Comparison of ENCODE assay signal across 19 mouse cellular contexts in the genomic region with DNA sequence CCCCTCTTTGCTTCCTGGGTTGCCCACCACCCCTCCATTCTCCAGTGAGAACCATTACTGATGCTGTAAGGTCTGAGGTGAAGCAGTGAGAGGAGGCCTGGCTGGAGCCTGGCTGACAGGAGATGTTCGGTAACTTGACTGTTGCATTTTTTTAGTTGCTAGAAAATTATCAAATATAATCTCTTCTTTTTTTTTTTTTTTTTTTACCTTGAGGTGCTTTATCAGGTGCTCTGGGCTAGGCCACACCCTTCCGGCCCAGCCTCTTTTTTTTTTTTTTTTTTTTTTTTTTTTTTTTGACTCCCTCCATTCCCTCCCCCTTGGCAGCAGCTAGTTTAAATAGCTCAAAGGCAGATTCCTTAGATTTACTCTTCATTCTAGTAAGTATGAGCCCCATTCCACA. TPM values are rescaled to one million over a fixed set of nuclear protein-coding genes. Genes with fewer than 3 reads are reported as not detected.
DNase-seq lines count a peak whose midpoint lies in the region; ATAC-seq and TF ChIP-seq lines count a peak whose summit lies in the region.
"Had no signal": no experiment of that assay in that cellular context is flagged by ENCODE, and none has a peak within 500 bp of the region (broad histone marks: within the 10 kb centered on the region; RNA-seq: fewer than 3 reads in every experiment).

No protein-coding gene starts in this region.

- no peaks in the 10 kb centered on the region for H3K9me3 ChIP-seq in liver, embryonic 11.5 days (ENCODE audit: control insufficient read depth, low read length)
- H3K9me3 ChIP-seq in liver, postnatal 0 days (ENCODE audit: low read length) = no peaks in the 10 kb centered on the region
- H3K9me3 ChIP-seq: embryonic facial prominence, embryonic 10.5 days; forebrain, embryonic 15.5 days; heart, embryonic 12.5 days; limb, embryonic 15.5 days; midbrain, embryonic 12.5 days had no signal

- H3K4me3 ChIP-seq in liver, embryonic 11.5 days (ENCODE audit: low read depth, low read length) = no peak overlapping the region
- no peak overlapping the region for H3K4me3 ChIP-seq in liver, postnatal 0 days (ENCODE audit: low read depth, low read length)
- H3K4me3 ChIP-seq: embryonic facial prominence, embryonic 10.5 days; forebrain, embryonic 15.5 days; heart, embryonic 12.5 days; limb, embryonic 15.5 days; midbrain, embryonic 12.5 days had no signal

- peaks cover 12% of the 10 kb centered on the region for H3K4me1 ChIP-seq in liver, embryonic 11.5 days (replicated peaks; ENCODE audit: control insufficient read depth, insufficient read depth, low read length)
- H3K4me1 ChIP-seq in liver, postnatal 0 days (ENCODE audit: insufficient read depth) = peaks cover 14% of the 10 kb centered on the region
- H3K4me1 ChIP-seq: embryonic facial prominence, embryonic 10.5 days; forebrain, embryonic 15.5 days; heart, embryonic 12.5 days; limb, embryonic 15.5 days; midbrain, embryonic 12.5 days had no signal

- WGBS in liver, embryonic 11.5 days = 69% methylated on average over 2 of the region's 2 CpGs
- 37% methylated on average over 2 of the region's 2 CpGs for WGBS in liver, postnatal 0 days (ENCODE audit: insufficient replicate concordance)

- H3K9ac ChIP-seq in liver, embryonic 11.5 days (ENCODE audit: low read depth, low read length) = 0 out of 2 replicates have a peak overlapping the region, but pooled peaks have one; percentile 5
- no peak overlapping the region for H3K9ac ChIP-seq in liver, postnatal 0 days (replicated peaks)
- H3K9ac ChIP-seq: forebrain, embryonic 15.5 days; heart, embryonic 12.5 days; limb, embryonic 15.5 days; midbrain, embryonic 12.5 days had no signal

- 0 out of 2 replicates have a peak overlapping the region, but pooled peaks have one; percentile 25 for H3K27ac ChIP-seq in liver, embryonic 11.5 days (ENCODE audit: low read depth, low read length)
- peak overlapping the region; percentile 58; the same call in 1 of the 2 replicates for H3K27ac ChIP-seq in liver, postnatal 0 days (ENCODE audit: low read depth)
- H3K27ac ChIP-seq: embryonic facial prominence, embryonic 10.5 days; forebrain, embryonic 15.5 days; limb, embryonic 15.5 days; midbrain, embryonic 12.5 days had no signal

- no peak for TF ChIP-seq CTCF in liver, postnatal 0 days (IDR thresholded peaks at IDR 0.05; ENCODE audit: low read depth)

- no peak for DNase-seq in liver, embryonic 11.5 days (ENCODE audit: low spot score)
- DNase-seq in liver = no peak
- DNase-seq in liver, postnatal 0 days = no peak
- no peak for DNase-seq in left cerebral cortex, postnatal 4 days
- DNase-seq in right cerebral cortex, postnatal 14 days = no peak
- no peak for DNase-seq in heart, postnatal 25 days (ENCODE audit: low spot score)
- no peak for DNase-seq in lung, postnatal 25 days (ENCODE audit: low spot score)
- DNase-seq: heart, postnatal 10 days; kidney, postnatal 36 days; layer of hippocampus, adult 9-11 months; spleen, adult 18-20 months; thymus, postnatal 14 days had no signal

- no peak; the same call in 1 of the 2 replicates for ATAC-seq in liver, embryonic 11.5 days (replicated peaks; ENCODE audit: low FRiP score)
- peak; percentile 18; the same call in 1 of the 2 replicates for ATAC-seq in erythroid progenitor cell, adult 5-6 weeks (replicated peaks; ENCODE audit: low FRiP score, poor library complexity, severe bottlenecking)
- ATAC-seq in liver, postnatal 0 days = no peak
- ATAC-seq: forebrain, embryonic 15.5 days; intestine, postnatal 0 days had no signal

- H3K4me2 ChIP-seq in liver, embryonic 11.5 days = no peak overlapping the region; the same call in 1 of the 2 replicates
- no peak overlapping the region for H3K4me2 ChIP-seq in liver, postnatal 0 days (ENCODE audit: low read depth, low read length)
- H3K4me2 ChIP-seq: forebrain, embryonic 15.5 days; heart, embryonic 12.5 days; limb, embryonic 15.5 days; midbrain, embryonic 12.5 days had no signal

- peaks cover 3% of the 10 kb centered on the region; the same call in 1 of the 2 replicates for H3K36me3 ChIP-seq in liver, embryonic 11.5 days (ENCODE audit: control insufficient read depth, insufficient read depth, low read length)
- H3K36me3 ChIP-seq in liver, postnatal 0 days (replicated peaks; ENCODE audit: insufficient read depth, low read length) = peaks cover 19% of the 10 kb centered on the region

- intact Hi-C loops in left cerebral cortex, postnatal 4 days (cut with DNase I) = no loop called here
- intact Hi-C loops in heart, postnatal 25 days (cut with DNase I) = loop anchor here (2.0 to 10.0 kb wide), 2 partner anchors 17 to 1571 kb away; no protein-coding TSS in a partner anchor

- no peaks in the 10 kb centered on the region for H3K27me3 ChIP-seq in liver, embryonic 11.5 days (replicated peaks; ENCODE audit: control insufficient read depth, insufficient read depth, low read length)
- no peaks in the 10 kb centered on the region for H3K27me3 ChIP-seq in liver, postnatal 0 days (ENCODE audit: insufficient read depth, low read length)
- H3K27me3 ChIP-seq: forebrain, embryonic 15.5 days; heart, embryonic 12.5 days; limb, embryonic 15.5 days; midbrain, embryonic 12.5 days had no signal

- no peak for TF ChIP-seq EP300 in liver, postnatal 0 days (IDR thresholded peaks at IDR 0.05; ENCODE audit: low read depth)

RNA-seq across cellular contexts. Expression of gene Ankrd9, which starts 24.9 kb away (rescaled TPM):
- 32.9 and 33.3 TPM in 2 replicates for polyA plus RNA-seq in liver, embryonic 11.5 days (2014; fragmentation: Nextera tagmentation; extraction: Ambion mirVana)
- 8.4 and 13.3 TPM in 2 replicates for total RNA-seq in erythroid progenitor cell, adult 5-6 weeks (2015; ENCODE audit: low replicate concordance)
- total RNA-seq in erythroid progenitor cell, adult 5-6 weeks (2017; ENCODE audit: low replicate concordance) = 18.3 and 20.3 TPM in 2 replicates
- polyA plus RNA-seq in liver, postnatal 0 days (2015; fragmentation: Nextera tagmentation; extraction: Ambion mirVana) = 15.9 and 16.5 TPM in 2 replicates
- total RNA-seq in left cerebral cortex, postnatal 4 days (2021) = 1 to 10 TPM; 4.0 to 4.2 TPM
- 10 to 100 TPM; 66.8 to 71.8 TPM for total RNA-seq in heart, postnatal 25 days (2021)
